Mouse (Mus musculus): ENCODE measurements at regions not wholly inside any gene's neighbourhood (a gene's known extent, or its start where the extent isn't known, plus 50 kb on each side); places are given as distances from the start of the nearest gene placed in this dataset.

- Histone ChIP-seq H3K27ac (no peak overlapping the region), H3K4me3 (no peak overlapping the region), H3K4me2 (no peak overlapping the region), H3K27me3 (no peaks in the 10 kb centered on the region), H3K9ac (no peak overlapping the region), H3K4me1 (replicated peaks) (no peaks in the 10 kb centered on the region), H3K9me3 (no peaks in the 10 kb centered on the region), H3K36me3 (no peaks in the 10 kb centered on the region)
- 98% methylated on average over 1 of the region's 1 CpGs for WGBS
- no peak for ATAC-seq (ENCODE audit: low FRiP score)
Observed at GRCm38 (mm10) chr3:100401080-100401479, 88.0 kb downstream of the Tent5c start.

GRCm38 (mm10) chr3:100397491-100397890 lies 91.6 kb downstream of the Tent5c start:
- Histone ChIP-seq H3K4me3 (no peak overlapping the region), H3K27ac (no peak overlapping the region), H3K36me3 (no peaks in the 10 kb centered on the region), H3K4me2 (no peak overlapping the region), H3K4me1 (replicated peaks) (no peaks in the 10 kb centered on the region), H3K9ac (no peak overlapping the region), H3K27me3 (no peaks in the 10 kb centered on the region), H3K9me3 (no peaks in the 10 kb centered on the region)
- WGBS, result 93% methylated on average over 3 of the region's 3 CpGs
- no peak for ATAC-seq (ENCODE audit: low FRiP score)

- Histone ChIP-seq H3K9me3 (no peaks in the 10 kb centered on the region), H3K36me3 (no peaks in the 10 kb centered on the region), H3K4me1 (replicated peaks) (no peaks in the 10 kb centered on the region), H3K4me2 (no peak overlapping the region), H3K27me3 (no peaks in the 10 kb centered on the region), H3K9ac (no peak overlapping the region), H3K27ac (no peak overlapping the region), H3K4me3 (no peak overlapping the region)
- 72% methylated on average over 9 of the region's 9 CpGs for WGBS
- no peak for ATAC-seq (ENCODE audit: low FRiP score)
Observed at GRCm38 (mm10) chr3:100394911-100395604, 94.1 kb downstream of the Tent5c start.

DNA sequence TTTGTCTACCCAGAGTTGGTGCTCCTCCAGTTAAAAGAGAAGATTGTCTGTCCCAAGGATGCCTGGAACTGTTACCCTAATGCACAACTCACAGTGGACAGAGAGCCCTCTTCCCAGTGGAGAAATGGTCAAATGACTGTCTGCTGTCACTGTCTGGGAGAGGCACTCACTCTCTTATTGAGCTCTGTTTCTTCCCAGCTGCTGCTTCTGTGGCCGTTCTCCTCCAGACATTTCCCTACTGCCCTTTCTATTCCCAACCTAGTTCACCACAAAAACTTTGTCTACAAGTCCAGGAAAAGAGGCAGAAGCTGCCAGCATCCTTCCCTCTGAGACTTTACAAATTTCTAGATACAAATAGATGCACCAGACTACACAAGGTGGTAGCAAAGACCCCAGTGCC lies 95.2 kb downstream of the Tent5c start:
- Histone ChIP-seq H3K9ac (no peak overlapping the region), H3K36me3 (no peaks in the 10 kb centered on the region), H3K4me1 (replicated peaks) (no peaks in the 10 kb centered on the region), H3K27me3 (no peaks in the 10 kb centered on the region), H3K4me3 (no peak overlapping the region), H3K4me2 (no peak overlapping the region), H3K9me3 (no peaks in the 10 kb centered on the region), H3K27ac (no peak overlapping the region)
- ATAC-seq (ENCODE audit: low FRiP score), result no peak
- 92% methylated on average over 1 of the region's 1 CpGs for WGBS

GRCm38 (mm10) chr3:100382181-100382580 lies 106.9 kb downstream of the Tent5c start:
- no peak overlapping the region for H3K27ac ChIP-seq
- H3K4me3 ChIP-seq, result no peak overlapping the region
- H3K4me2 ChIP-seq, result no peak overlapping the region
- no peak for ATAC-seq (ENCODE audit: low FRiP score)
- no peak overlapping the region for H3K9ac ChIP-seq
- no peaks in the 10 kb centered on the region for H3K36me3 ChIP-seq
- H3K4me1 ChIP-seq (replicated peaks), result no peaks in the 10 kb centered on the region
- H3K27me3 ChIP-seq, result no peaks in the 10 kb centered on the region
- H3K9me3 ChIP-seq, result no peaks in the 10 kb centered on the region
- 52% methylated on average over 1 of the region's 1 CpGs for WGBS

DNA sequence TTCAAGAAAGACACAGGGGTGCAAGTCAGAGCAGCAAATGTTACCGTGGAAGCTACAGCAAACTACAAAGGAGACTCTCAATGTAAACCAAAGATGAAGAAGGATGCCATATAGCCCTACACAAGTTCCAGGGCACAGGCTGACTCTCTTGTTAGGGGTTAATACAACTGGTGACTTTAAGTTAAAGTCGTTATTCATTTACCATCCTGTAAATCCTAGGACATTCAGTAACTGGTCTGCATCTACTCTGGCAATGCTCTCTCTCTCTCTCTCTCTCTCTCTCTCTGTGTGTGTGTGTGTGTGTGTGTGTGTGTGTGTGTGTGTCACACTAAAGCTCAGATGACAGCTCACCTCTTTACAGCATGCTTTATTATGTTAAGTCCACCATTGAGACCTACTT lies 107.8 kb downstream of the Tent5c start:
- ATAC-seq (ENCODE audit: low FRiP score), result no peak
- WGBS, result 90% methylated on average over 2 of the region's 2 CpGs
- H3K9me3 ChIP-seq, result no peaks in the 10 kb centered on the region
- no peak overlapping the region for H3K9ac ChIP-seq
- H3K4me1 ChIP-seq (replicated peaks), result no peaks in the 10 kb centered on the region
- H3K36me3 ChIP-seq, result no peaks in the 10 kb centered on the region
- no peak overlapping the region for H3K4me3 ChIP-seq
- no peak overlapping the region for H3K4me2 ChIP-seq
- no peaks in the 10 kb centered on the region for H3K27me3 ChIP-seq
- H3K27ac ChIP-seq, result no peak overlapping the region

DNA sequence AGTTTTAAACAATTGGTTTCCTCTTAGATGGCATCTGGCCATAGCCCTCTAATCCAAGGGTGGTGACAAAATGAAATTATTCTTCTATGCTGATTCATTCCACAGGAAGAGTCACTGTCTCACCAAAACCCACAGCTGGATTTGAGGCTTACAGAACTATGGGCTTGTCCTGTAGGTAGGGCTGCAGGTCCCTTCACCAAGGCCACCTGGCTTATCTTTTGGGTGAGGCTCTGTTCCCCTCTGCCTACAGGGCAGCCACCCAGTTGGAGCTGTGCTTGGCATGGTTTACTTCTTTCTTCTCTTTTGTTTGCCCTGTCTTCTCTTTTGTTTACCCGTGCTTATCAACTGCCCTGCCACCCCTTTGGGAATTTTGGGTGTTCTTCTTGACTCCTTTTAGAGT lies 113.0 kb downstream of the Tent5c start:
- no peak for ATAC-seq (ENCODE audit: low FRiP score)
- 79% methylated on average over 1 of the region's 1 CpGs for WGBS
- Histone ChIP-seq H3K9ac (no peak overlapping the region), H3K27ac (no peak overlapping the region), H3K36me3 (no peaks in the 10 kb centered on the region), H3K4me1 (replicated peaks) (no peaks in the 10 kb centered on the region), H3K4me2 (no peak overlapping the region), H3K27me3 (no peaks in the 10 kb centered on the region), H3K4me3 (no peak overlapping the region), H3K9me3 (no peaks in the 10 kb centered on the region)

- Histone ChIP-seq H3K9me3 (no peaks in the 10 kb centered on the region), H3K9ac (no peak overlapping the region), H3K27ac (no peak overlapping the region), H3K27me3 (no peaks in the 10 kb centered on the region), H3K36me3 (no peaks in the 10 kb centered on the region), H3K4me2 (no peak overlapping the region), H3K4me3 (no peak overlapping the region), H3K4me1 (replicated peaks) (no peaks in the 10 kb centered on the region)
- ATAC-seq (ENCODE audit: low FRiP score), result no peak
- 72% methylated on average over 7 of the region's 7 CpGs for WGBS
Observed at GRCm38 (mm10) chr3:100366884-100367840, 122.0 kb downstream of the Tent5c start.

GRCm38 (mm10) chr3:100366447-100366846 lies 122.7 kb downstream of the Tent5c start:
- Histone ChIP-seq H3K9me3 (no peaks in the 10 kb centered on the region), H3K4me2 (no peak overlapping the region), H3K4me3 (no peak overlapping the region), H3K27ac (no peak overlapping the region), H3K27me3 (no peaks in the 10 kb centered on the region), H3K9ac (no peak overlapping the region), H3K4me1 (replicated peaks) (no peaks in the 10 kb centered on the region), H3K36me3 (no peaks in the 10 kb centered on the region)
- ATAC-seq (ENCODE audit: low FRiP score), result no peak
- WGBS, result 83% methylated on average over 3 of the region's 3 CpGs

DNA sequence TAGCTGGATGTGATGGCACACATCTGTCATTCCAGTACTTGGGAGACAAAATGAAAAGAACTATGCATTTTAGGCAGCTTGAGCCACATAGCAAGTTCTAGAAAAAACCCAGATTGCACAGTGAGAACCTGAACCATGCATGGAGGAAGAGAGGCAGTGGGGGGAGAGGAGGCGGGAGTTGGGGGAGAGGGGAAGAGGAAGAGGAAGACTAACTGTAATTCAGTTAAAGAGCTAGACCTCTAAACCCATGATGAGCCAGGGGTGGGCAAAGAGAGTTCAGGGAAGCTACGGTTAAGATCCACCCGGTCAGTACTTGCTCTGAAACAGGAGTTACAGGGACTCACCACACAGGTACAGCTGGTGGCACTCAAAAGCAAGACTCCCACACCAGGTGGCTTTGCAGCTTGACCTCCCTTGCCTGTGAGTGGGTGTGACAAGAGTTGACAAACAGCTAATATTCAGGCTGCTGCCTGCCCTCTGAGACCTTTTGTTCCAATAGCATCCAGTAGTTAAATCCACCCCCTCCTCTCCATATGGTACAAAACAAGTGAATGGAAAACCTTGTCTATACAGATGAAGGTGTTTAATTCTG lies 123.7 kb downstream of the Tent5c start:
- Histone ChIP-seq H3K4me3 (no peak overlapping the region), H3K4me2 (no peak overlapping the region), H3K36me3 (no peaks in the 10 kb centered on the region), H3K27me3 (no peaks in the 10 kb centered on the region), H3K9me3 (no peaks in the 10 kb centered on the region), H3K4me1 (replicated peaks) (no peaks in the 10 kb centered on the region), H3K27ac (no peak overlapping the region), H3K9ac (no peak overlapping the region)
- no peak for ATAC-seq (ENCODE audit: low FRiP score)
- 83% methylated on average over 3 of the region's 3 CpGs for WGBS

- Histone ChIP-seq H3K9ac (no peak overlapping the region), H3K4me1 (replicated peaks) (no peaks in the 10 kb centered on the region), H3K9me3 (no peaks in the 10 kb centered on the region), H3K36me3 (no peaks in the 10 kb centered on the region), H3K4me2 (no peak overlapping the region), H3K27me3 (no peaks in the 10 kb centered on the region), H3K27ac (no peak overlapping the region), H3K4me3 (no peak overlapping the region)
- ATAC-seq (ENCODE audit: low FRiP score), result no peak
- 86% methylated on average over 2 of the region's 2 CpGs for WGBS
Observed at GRCm38 (mm10) chr3:100364706-100365105, 124.4 kb downstream of the Tent5c start.

- 0 out of 2 replicates have a peak, but pooled peaks cover 6% of the 10 kb centered on the region for H3K4me1 ChIP-seq (replicated peaks)
- H3K27me3 ChIP-seq, result no peaks in the 10 kb centered on the region
- WGBS, result 94% methylated on average over 3 of the region's 3 CpGs
- no peaks in the 10 kb centered on the region for H3K36me3 ChIP-seq
- H3K27ac ChIP-seq, result no peak overlapping the region
- H3K9ac ChIP-seq, result no peak overlapping the region
- H3K4me2 ChIP-seq, result no peak overlapping the region
- no peak overlapping the region for H3K4me3 ChIP-seq
- no peaks in the 10 kb centered on the region for H3K9me3 ChIP-seq
- ATAC-seq (ENCODE audit: low FRiP score), result no peak
Observed at GRCm38 (mm10) chr3:100362983-100363382, 126.1 kb downstream of the Tent5c start.

Measured in hindbrain, embryonic 13.5 days (tissue).